Mouse (Mus musculus): ENCODE measurements around the gene Map7d1. TPM values are rescaled to one million over a fixed set of nuclear protein-coding genes. Genes with fewer than 3 reads are reported as not detected.

Gene Map7d1
- polyA plus RNA-seq, 1 experiment from 2014 or later = 34.7 TPM

DNA sequence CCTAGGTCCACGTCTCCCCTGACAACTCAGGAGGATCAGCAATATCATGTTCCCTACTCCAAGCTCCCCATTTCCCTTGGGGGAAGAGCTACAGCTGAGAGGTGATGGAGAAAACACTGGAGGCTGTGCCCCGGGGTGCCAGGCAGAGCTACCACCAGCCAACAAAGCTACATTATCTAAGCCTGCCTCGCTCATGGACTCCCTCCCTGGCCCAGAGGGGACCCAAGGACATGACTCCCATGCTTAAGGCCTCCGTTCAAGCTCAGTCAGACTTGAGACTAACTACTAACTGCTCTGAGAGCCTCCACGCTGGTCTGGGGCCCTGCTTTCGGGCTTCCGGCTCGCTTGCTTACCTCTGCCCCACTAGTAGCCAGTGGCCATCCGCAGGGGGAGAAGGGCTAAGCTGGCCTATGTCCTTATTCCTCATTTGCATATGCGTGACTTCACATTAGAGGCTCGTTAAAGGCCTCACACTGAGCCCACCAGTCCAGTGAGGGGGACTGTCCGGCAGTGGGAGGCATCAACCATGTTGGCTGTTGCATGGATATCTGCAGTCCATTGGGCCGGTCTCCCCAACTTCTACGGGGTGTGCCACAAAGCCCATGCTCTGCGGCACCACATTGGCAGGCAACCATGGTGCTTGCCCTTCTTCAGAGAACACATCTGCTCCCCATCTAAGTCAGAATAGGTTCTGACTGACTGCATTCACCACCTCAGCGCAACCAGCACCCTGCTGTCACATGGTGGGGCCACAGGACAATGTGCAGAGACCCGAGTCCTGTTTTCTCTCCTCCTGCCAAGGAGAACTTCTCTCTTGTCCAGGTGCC is 3.5 kb downstream of the Map7d1 start:
- no peak overlapping the region for H3K4me3 ChIP-seq (ENCODE audit: low read length)
- no peaks in the 10 kb centered on the region for H3K9me3 ChIP-seq (replicated peaks; ENCODE audit: control insufficient read depth, low read length)
- ATAC-seq (replicated peaks; ENCODE audit: extremely low read depth, insufficient read depth, low FRiP score) = no peak
- H3K36me3 ChIP-seq (ENCODE audit: control insufficient read depth, insufficient read depth) = no peaks in the 10 kb centered on the region
- H3K27me3 ChIP-seq (ENCODE audit: control insufficient read depth, insufficient read depth, low read length) = no peaks in the 10 kb centered on the region
- peak overlapping the region; percentile 13 for H3K4me2 ChIP-seq (ENCODE audit: low read depth, low read length)
- peaks cover 64% of the 10 kb centered on the region for H3K4me1 ChIP-seq (ENCODE audit: control insufficient read depth, insufficient read depth, low read length)
- H3K27ac ChIP-seq (ENCODE audit: low read length) = peak overlapping the region; percentile 64
- WGBS = 73% methylated on average over 17 of the region's 17 CpGs
- H3K9ac ChIP-seq (ENCODE audit: low read length) = peak overlapping the region; percentile 34

DNA sequence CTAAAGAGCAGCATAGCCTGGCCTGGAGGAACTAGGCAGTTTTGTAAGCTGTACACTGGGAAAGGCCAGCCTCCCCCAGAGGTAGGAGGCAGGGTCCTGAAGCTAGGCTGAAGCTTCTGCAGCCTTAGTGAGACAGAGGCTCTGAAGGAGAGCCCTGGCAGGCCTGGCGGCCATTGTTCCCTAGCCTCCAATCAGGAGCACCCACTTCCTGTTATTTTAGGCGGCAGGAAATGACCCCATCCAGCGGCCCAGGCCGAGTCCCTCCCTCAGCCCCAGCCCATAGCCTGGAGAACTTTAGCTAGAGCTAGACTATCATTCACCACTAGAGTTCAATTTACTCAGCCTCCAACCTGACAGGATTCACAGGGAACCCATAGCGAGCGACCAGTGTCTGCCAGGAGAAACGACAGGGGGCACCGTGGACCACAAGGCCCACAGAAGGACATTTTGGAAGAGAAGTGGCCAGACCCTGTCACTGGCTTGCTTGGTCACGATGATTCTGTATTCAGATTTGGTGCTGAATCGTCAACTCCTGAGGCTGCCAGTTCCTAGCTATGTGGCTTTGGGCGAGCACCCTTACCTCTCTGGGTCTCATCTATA is 4.4 kb downstream of the Map7d1 start:
- H3K27ac ChIP-seq (ENCODE audit: low read length) = peak overlapping the region; percentile 64
- no peaks in the 10 kb centered on the region for H3K9me3 ChIP-seq (replicated peaks; ENCODE audit: control insufficient read depth, low read length)
- H3K4me3 ChIP-seq (ENCODE audit: low read length) = peak overlapping the region; percentile 10; the same call in 1 of the 2 replicates
- 51% methylated on average over 11 of the region's 11 CpGs for WGBS
- H3K4me2 ChIP-seq (ENCODE audit: low read depth, low read length) = peak overlapping the region; percentile 13
- peak overlapping the region; percentile 34 for H3K9ac ChIP-seq (ENCODE audit: low read length)
- no peaks in the 10 kb centered on the region for H3K36me3 ChIP-seq (ENCODE audit: control insufficient read depth, insufficient read depth)
- H3K27me3 ChIP-seq (ENCODE audit: control insufficient read depth, insufficient read depth, low read length) = no peaks in the 10 kb centered on the region
- H3K4me1 ChIP-seq (ENCODE audit: control insufficient read depth, insufficient read depth, low read length) = peaks cover 59% of the 10 kb centered on the region
- no peak for ATAC-seq (replicated peaks; ENCODE audit: extremely low read depth, insufficient read depth, low FRiP score)

DNA sequence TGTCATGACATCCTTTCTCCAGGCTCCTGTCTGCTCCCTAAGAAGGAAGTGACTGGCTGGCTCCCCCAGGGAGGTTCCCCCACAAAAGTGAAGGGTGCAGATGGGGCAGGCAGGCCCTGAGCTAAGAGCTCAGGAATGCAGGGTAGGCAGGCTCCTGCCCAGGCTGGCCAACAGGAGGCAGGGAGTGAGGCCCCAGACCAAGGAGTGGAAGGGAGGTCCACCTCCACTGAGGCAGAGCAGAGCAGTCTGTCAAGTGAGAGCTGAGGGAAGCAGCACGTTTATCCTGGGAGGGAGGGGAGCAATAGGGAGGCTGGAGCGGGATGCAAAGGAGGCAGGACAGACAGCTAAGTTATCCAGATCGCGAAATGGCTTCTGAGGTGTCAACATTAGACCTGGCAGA is 5.5 kb downstream of the Map7d1 start:
- peak overlapping the region; percentile 64; the same call in 1 of the 2 replicates for H3K27ac ChIP-seq (ENCODE audit: low read length)
- no peak overlapping the region for H3K9ac ChIP-seq (ENCODE audit: low read length)
- WGBS = 30% methylated on average over 4 of the region's 4 CpGs
- H3K4me2 ChIP-seq (ENCODE audit: low read depth, low read length) = no peak overlapping the region
- no peaks in the 10 kb centered on the region for H3K27me3 ChIP-seq (ENCODE audit: control insufficient read depth, insufficient read depth, low read length)
- no peak overlapping the region for H3K4me3 ChIP-seq (ENCODE audit: low read length)
- peaks cover 64% of the 10 kb centered on the region for H3K4me1 ChIP-seq (ENCODE audit: control insufficient read depth, insufficient read depth, low read length)
- peaks cover 4% of the 10 kb centered on the region; the same call in 1 of the 2 replicates for H3K36me3 ChIP-seq (ENCODE audit: control insufficient read depth, insufficient read depth)
- ATAC-seq (replicated peaks; ENCODE audit: extremely low read depth, insufficient read depth, low FRiP score) = no peak
- no peaks in the 10 kb centered on the region for H3K9me3 ChIP-seq (replicated peaks; ENCODE audit: control insufficient read depth, low read length)

DNA sequence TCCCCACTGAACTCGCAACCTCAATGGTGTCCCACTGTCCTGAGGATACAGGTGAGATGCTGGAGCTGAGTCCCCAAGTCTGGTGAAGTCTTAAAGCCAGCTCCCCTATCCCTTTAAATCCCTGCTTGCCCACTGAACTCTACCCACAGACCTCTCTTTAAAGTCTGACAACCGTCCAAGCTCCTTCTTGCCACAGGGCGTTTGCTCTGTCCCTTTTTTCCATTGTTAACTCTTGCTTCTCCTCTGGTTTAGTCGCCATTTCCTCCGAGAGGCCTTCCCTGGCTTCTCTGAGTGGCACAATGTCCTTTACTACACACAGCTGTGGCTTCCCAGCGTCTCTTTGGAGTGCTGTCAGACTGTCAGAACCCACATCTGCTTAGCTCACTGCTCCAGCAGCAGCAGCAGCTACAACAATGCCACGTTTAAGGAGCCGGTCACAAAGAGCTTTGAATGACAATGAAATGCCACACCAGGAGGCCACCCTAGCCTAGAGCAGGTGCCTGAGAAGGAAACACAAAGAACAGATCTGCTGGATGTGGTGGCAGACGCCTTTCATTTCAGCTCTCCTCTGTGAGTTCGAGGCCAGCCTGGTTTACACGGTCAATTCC is 7.8 kb downstream of the Map7d1 start:
- H3K27me3 ChIP-seq (ENCODE audit: control insufficient read depth, insufficient read depth, low read length) = no peaks in the 10 kb centered on the region
- H3K9ac ChIP-seq (ENCODE audit: low read length) = no peak overlapping the region
- no peak overlapping the region for H3K4me2 ChIP-seq (ENCODE audit: low read depth, low read length)
- H3K4me3 ChIP-seq (ENCODE audit: low read length) = no peak overlapping the region
- peaks cover 53% of the 10 kb centered on the region for H3K4me1 ChIP-seq (ENCODE audit: control insufficient read depth, insufficient read depth, low read length)
- H3K9me3 ChIP-seq (replicated peaks; ENCODE audit: control insufficient read depth, low read length) = no peaks in the 10 kb centered on the region
- peaks cover 4% of the 10 kb centered on the region; the same call in 1 of the 2 replicates for H3K36me3 ChIP-seq (ENCODE audit: control insufficient read depth, insufficient read depth)
- 34% methylated on average over 11 of the region's 11 CpGs for WGBS
- H3K27ac ChIP-seq (ENCODE audit: low read length) = no peak overlapping the region
- no peak for ATAC-seq (replicated peaks; ENCODE audit: extremely low read depth, insufficient read depth, low FRiP score)

DNA sequence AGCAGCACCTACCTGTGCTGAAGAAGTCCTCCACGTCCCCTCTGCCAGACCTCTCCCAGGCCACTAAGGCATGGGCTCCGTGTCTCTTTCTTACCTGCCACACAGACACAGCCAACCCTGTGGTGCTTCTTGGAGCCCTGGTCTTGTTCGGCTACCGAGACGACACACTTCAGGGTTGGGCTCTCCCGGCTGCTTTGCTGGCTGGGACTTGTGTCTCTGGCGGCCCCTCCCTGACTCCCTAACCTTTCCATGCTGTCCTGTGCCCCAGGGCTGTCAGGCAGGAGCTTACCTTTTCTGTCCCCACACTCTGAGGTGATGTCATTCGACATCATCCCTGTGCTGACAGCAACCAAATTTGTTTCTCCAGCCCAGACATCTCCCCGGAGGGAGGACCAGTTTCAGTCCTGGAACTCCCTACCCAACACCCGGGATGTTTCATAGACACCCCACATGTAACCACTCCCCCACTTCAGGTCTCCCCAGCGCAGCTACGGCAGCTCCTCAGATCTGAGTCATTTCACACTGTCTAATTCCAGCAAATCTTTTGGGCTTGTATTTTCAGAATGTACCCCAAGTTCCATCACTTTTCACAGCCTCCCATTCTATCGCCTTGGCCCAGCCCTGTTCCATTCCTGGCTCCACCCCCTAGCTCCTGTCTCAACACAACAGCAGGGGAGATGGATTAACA is 9.8 kb downstream of the Map7d1 start:
- H3K4me1 ChIP-seq (ENCODE audit: control insufficient read depth, insufficient read depth, low read length) = peaks cover 51% of the 10 kb centered on the region
- peaks cover 11% of the 10 kb centered on the region for H3K36me3 ChIP-seq (ENCODE audit: control insufficient read depth, insufficient read depth)

DNA sequence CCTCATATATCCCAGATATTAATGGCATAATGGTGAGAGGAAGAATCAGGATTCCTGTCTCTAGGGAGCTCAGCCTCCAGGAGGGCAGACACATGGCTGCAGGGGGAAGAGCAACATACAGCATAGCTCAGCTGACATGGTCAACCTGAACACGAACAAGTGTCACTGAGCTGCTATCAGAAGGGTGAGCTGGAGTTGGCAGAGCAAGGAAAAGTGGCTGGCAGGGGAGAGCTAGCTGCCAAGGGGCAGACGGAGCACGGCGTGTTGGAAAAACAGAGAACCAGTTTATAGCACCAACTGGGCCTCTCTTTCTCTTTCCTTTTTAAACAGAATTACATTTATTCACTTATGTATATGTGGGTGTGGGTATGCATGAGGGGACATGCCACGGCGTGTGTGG is 13.6 kb downstream of the Map7d1 start:
- no peak overlapping the region for H3K4me2 ChIP-seq (ENCODE audit: low read depth, low read length)
- no peaks in the 10 kb centered on the region for H3K27me3 ChIP-seq (ENCODE audit: control insufficient read depth, insufficient read depth, low read length)
- peak overlapping the region; percentile 45 for H3K9ac ChIP-seq (ENCODE audit: low read length)
- peaks cover 42% of the 10 kb centered on the region for H3K4me1 ChIP-seq (ENCODE audit: control insufficient read depth, insufficient read depth, low read length)
- 51% methylated on average over 6 of the region's 6 CpGs for WGBS
- H3K36me3 ChIP-seq (ENCODE audit: control insufficient read depth, insufficient read depth) = peaks cover 33% of the 10 kb centered on the region
- no peaks in the 10 kb centered on the region for H3K9me3 ChIP-seq (replicated peaks; ENCODE audit: control insufficient read depth, low read length)
- 0 out of 2 replicates have a peak, but pooled peaks have one; percentile 43 for ATAC-seq (replicated peaks; ENCODE audit: extremely low read depth, insufficient read depth, low FRiP score)
- no peak overlapping the region for H3K4me3 ChIP-seq (ENCODE audit: low read length)
- peak overlapping the region; percentile 80 for H3K27ac ChIP-seq (ENCODE audit: low read length)

More for the DNA sequence above, 9.8 kb downstream of the Map7d1 start:
- WGBS = 66% methylated on average over 13 of the region's 13 CpGs
- ATAC-seq (replicated peaks; ENCODE audit: extremely low read depth, insufficient read depth, low FRiP score) = no peak
- H3K9me3 ChIP-seq (replicated peaks; ENCODE audit: control insufficient read depth, low read length) = no peaks in the 10 kb centered on the region
- H3K27me3 ChIP-seq (ENCODE audit: control insufficient read depth, insufficient read depth, low read length) = no peaks in the 10 kb centered on the region
- no peak overlapping the region for H3K4me3 ChIP-seq (ENCODE audit: low read length)
- no peak overlapping the region for H3K9ac ChIP-seq (ENCODE audit: low read length)
- H3K4me2 ChIP-seq (ENCODE audit: low read depth, low read length) = no peak overlapping the region
- H3K27ac ChIP-seq (ENCODE audit: low read length) = no peak overlapping the region

DNA sequence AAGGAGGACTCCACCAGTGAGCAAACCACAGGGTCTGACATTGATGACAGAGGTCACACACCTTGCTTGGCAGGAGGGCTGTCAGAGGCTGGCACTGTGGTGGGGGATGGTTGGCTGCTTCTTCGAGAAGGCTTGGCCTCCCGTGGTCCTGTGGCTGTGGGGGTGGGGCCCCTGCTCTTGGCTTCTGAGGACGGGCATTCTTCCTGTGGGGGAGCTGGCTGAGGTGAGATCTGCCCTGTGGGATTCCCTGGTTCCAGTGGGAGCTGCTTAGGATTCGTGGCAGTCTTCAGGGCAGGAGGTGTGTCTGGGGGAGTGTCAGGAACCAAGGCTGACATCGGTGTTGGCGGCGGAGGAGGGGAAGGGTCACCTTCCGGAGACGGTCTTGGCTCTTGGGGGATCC is 14.2 kb downstream of the Map7d1 start:
- Histone ChIP-seq H3K9ac (ENCODE audit: low read length) (peak overlapping the region; percentile 38), H3K27me3 (ENCODE audit: control insufficient read depth, insufficient read depth, low read length) (no peaks in the 10 kb centered on the region), H3K9me3 (replicated peaks; ENCODE audit: control insufficient read depth, low read length) (no peaks in the 10 kb centered on the region), H3K4me1 (ENCODE audit: control insufficient read depth, insufficient read depth, low read length) (peaks cover 47% of the 10 kb centered on the region), H3K36me3 (ENCODE audit: control insufficient read depth, insufficient read depth) (peaks cover 34% of the 10 kb centered on the region), H3K4me2 (ENCODE audit: low read depth, low read length) (no peak overlapping the region), H3K27ac (ENCODE audit: low read length) (peak overlapping the region; percentile 80), H3K4me3 (ENCODE audit: low read length) (no peak overlapping the region)
- no peak for ATAC-seq (replicated peaks; ENCODE audit: extremely low read depth, insufficient read depth, low FRiP score)
- WGBS = 28% methylated on average over 9 of the region's 9 CpGs

DNA sequence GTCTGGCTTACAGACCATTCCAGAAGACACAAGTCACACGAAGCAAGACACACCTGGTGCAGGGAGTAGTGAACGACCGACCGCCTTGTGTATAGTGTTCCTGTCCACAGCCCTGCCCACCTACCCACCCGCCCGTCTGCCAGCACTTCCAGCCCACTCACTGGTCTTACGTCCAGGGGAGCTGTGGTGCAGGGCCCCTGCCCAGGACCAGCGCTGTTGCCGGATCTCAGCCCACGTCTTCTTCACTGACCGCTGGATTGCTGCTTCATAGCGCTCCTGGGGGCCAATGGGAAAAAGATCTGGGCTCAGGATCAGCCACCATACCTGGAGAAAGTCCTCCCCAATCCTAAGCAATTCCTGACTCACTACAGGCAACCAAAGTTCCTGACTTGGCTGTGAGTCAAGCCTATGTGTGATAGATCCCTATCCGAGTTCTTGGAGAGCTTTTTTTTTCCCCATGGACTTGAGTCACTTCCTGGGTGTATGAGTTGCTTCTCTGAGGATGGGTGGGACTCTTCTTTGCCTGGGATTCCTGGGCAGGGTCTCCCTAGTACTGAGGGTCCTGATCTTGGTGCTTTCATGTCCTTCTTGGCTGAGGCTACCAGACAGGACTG is 16.2 kb downstream of the Map7d1 start:
- Histone ChIP-seq H3K9ac (ENCODE audit: low read length) (no peak overlapping the region), H3K4me1 (ENCODE audit: control insufficient read depth, insufficient read depth, low read length) (peaks cover 43% of the 10 kb centered on the region), H3K9me3 (replicated peaks; ENCODE audit: control insufficient read depth, low read length) (no peaks in the 10 kb centered on the region), H3K27me3 (ENCODE audit: control insufficient read depth, insufficient read depth, low read length) (no peaks in the 10 kb centered on the region), H3K27ac (ENCODE audit: low read length) (no peak overlapping the region), H3K4me3 (ENCODE audit: low read length) (no peak overlapping the region), H3K4me2 (ENCODE audit: low read depth, low read length) (no peak overlapping the region), H3K36me3 (ENCODE audit: control insufficient read depth, insufficient read depth) (peaks cover 50% of the 10 kb centered on the region)
- WGBS = 83% methylated on average over 13 of the region's 13 CpGs
- no peak for ATAC-seq (replicated peaks; ENCODE audit: extremely low read depth, insufficient read depth, low FRiP score)
